Mouse (Mus musculus) fibroblast of lung, adult 2 months (primary cell): ENCODE data around the gene Rin1.
"Not testable (repeated sequence)": the region's sequence is repeated elsewhere in the genome, so short reads cannot be mapped to it uniquely, and the experiment has no call there.

Source experiments
- DNase-seq: peaks from one replicate; pipeline ENCODE4 v3.0.0-alpha.2; 2011; ENCODE audit warnings: low read depth

Rin1 gene

GRCm38 (mm10) chr19:5050047-5050905, at the start of gene Rin1:
Gene Rin1, plus strand, starts transcription at chr19:5050481.
- no peak for DNase-seq

- DNase-seq: no peak
Observed at GRCm38 (mm10) chr19:5001666-5002406, 48.4 kb upstream of the Rin1 start.

- not testable (repeated sequence) for DNase-seq
Observed at GRCm38 (mm10) chr19:5003644-5004043, 46.6 kb upstream of the Rin1 start.

GRCm38 (mm10) chr19:5004925-5005324, 45.4 kb upstream of the Rin1 start:
- DNase-seq: no peak

GRCm38 (mm10) chr19:5013138-5013537, 37.1 kb upstream of the Rin1 start:
- no peak for DNase-seq

GRCm38 (mm10) chr19:5014961-5015398, 35.3 kb upstream of the Rin1 start:
- DNase-seq: no peak

- DNase-seq: no peak
Observed at GRCm38 (mm10) chr19:5016221-5016742, 34.0 kb upstream of the Rin1 start.

- no peak for DNase-seq
Observed at GRCm38 (mm10) chr19:5016782-5017181, 33.5 kb upstream of the Rin1 start.

- DNase-seq: peak; percentile 64
Observed at GRCm38 (mm10) chr19:5017611-5018010, 32.7 kb upstream of the Rin1 start.

- no peak for DNase-seq
Observed at GRCm38 (mm10) chr19:5018191-5018590, 32.1 kb upstream of the Rin1 start.

GRCm38 (mm10) chr19:5021416-5021815, 28.9 kb upstream of the Rin1 start:
- no peak for DNase-seq

- DNase-seq: no peak
Observed at GRCm38 (mm10) chr19:5023621-5024479, 26.4 kb upstream of the Rin1 start, which contains the start of gene Slc29a2. Gene Slc29a2, plus strand, starts transcription at chr19:5023860.

GRCm38 (mm10) chr19:5026111-5026510, 24.2 kb upstream of the Rin1 start:
- DNase-seq: no peak

- no peak for DNase-seq
Observed at GRCm38 (mm10) chr19:5032686-5033085, 17.6 kb upstream of the Rin1 start.

GRCm38 (mm10) chr19:5036577-5036976, 13.7 kb upstream of the Rin1 start:
- no peak for DNase-seq

- DNase-seq: no peak
Observed at GRCm38 (mm10) chr19:5037678-5038571, 12.4 kb upstream of the Rin1 start.

GRCm38 (mm10) chr19:5038709-5039156, 11.5 kb upstream of the Rin1 start, which contains the start of the genes B4gat1 and AC124502.3:
Gene B4gat1, plus strand, starts transcription at chr19:5038826.
Gene AC124502.3, plus strand, starts transcription at chr19:5038891.
- DNase-seq: no peak

- DNase-seq: no peak
Observed at GRCm38 (mm10) chr19:5039301-5040114, 10.8 kb upstream of the Rin1 start.

- DNase-seq: no peak
Observed at GRCm38 (mm10) chr19:5040862-5041523, 9.3 kb upstream of the Rin1 start, which contains the start of gene Brms1. Gene Brms1, plus strand, starts transcription at chr19:5041354.
